Mouse (Mus musculus) embryonic facial prominence, embryonic 12.5 days (tissue): Measurements from ENCODE around the gene Zfp367. TPM values are rescaled to one million over a fixed set of nuclear protein-coding genes. Genes with fewer than 3 reads are reported as not detected.

ENCODE experiments used
- ATAC-seq: fragments of 200-750 bp; cut with Nextera tagmentation; 2 replicates; pipeline ENCODE4 v1.8.0; 2017; ENCODE audit not compliant: insufficient number of reproducible peaks, insufficient read depth, low FRiP score, low TSS enrichment
- H3K27ac ChIP-seq: fragments of 300-500 bp; sonication (generic); 2 replicates; pipeline ENCODE4 v1.5.1; 2016; ENCODE audit warnings: mild to moderate bottlenecking
- H3K27me3 ChIP-seq: fragments of 300-500 bp; sonication (generic); 2 replicates; pipeline ENCODE4 v1.6.1; 2016; ENCODE audit warnings: mild to moderate bottlenecking, moderate library complexity
- H3K36me3 ChIP-seq: fragments of 300-500 bp; sonication (generic); 2 replicates; pipeline ENCODE4 v1.6.1; 2016; ENCODE audit warnings: mild to moderate bottlenecking
- H3K4me1 ChIP-seq: fragments of 300-500 bp; sonication (generic); 2 replicates; pipeline ENCODE4 v1.6.1; 2016
- H3K4me2 ChIP-seq: fragments of 300-500 bp; sonication (generic); replicated peaks from 2 replicates; pipeline ENCODE4 v1.6.1; 2016; ENCODE audit warnings: mild to moderate bottlenecking, moderate library complexity
- H3K4me3 ChIP-seq: fragments of 300-500 bp; sonication (generic); 2 replicates; pipeline ENCODE4 v1.5.1; 2016; ENCODE audit warnings: mild to moderate bottlenecking
- H3K9ac ChIP-seq: fragments of 300-500 bp; sonication (generic); 2 replicates; pipeline ENCODE4 v1.6.1; 2016; ENCODE audit warnings: mild to moderate bottlenecking, moderate library complexity
- H3K9me3 ChIP-seq: fragments of 300-500 bp; sonication (generic); 2 replicates; pipeline ENCODE4 v1.6.1; 2016; ENCODE audit warnings: mild to moderate bottlenecking, moderate library complexity
- WGBS: fragments of 180-500 bp; shearing (Covaris S2); methylation state at CpG from one replicate; pipeline ENCODE4 v1.1.7; 2016; 5-methylcytosine and 5-hydroxymethylcytosine counted together
- polyA plus RNA-seq: library from polyadenylated mRNA; unstranded; fragments of >200 nt; fragmentation: Nextera tagmentation; extraction: Ambion mirVana; gene quantifications from 2 replicates; pipeline ENCODE4 v1.2.1, GENCODE M21; 2016

Gene Zfp367
- polyA plus RNA-seq, 1 experiment from 2014 or later: 19.1 TPM

- ATAC-seq: no peak
- H3K4me1 ChIP-seq: peaks cover 6% of the 10 kb centered on the region; the same call in 1 of the 2 replicates
- H3K36me3 ChIP-seq: no peaks in the 10 kb centered on the region
- H3K27ac ChIP-seq: no peak overlapping the region
- H3K27me3 ChIP-seq: no peaks in the 10 kb centered on the region
- H3K9me3 ChIP-seq: no peaks in the 10 kb centered on the region
- WGBS: 88% methylated on average over 1 of the region's 1 CpGs
- no peak overlapping the region for H3K4me3 ChIP-seq
- H3K4me2 ChIP-seq: no peak overlapping the region
- H3K9ac ChIP-seq: no peak overlapping the region
Observed at GRCm38 (mm10) chr13:64110421-64110820, 42.6 kb downstream of the Zfp367 start.

GRCm38 (mm10) chr13:64108381-64108850 is 44.6 kb downstream of the Zfp367 start:
- WGBS: 12% methylated on average over 5 of the region's 5 CpGs
- H3K4me1 ChIP-seq: peaks cover 6% of the 10 kb centered on the region; the same call in 1 of the 2 replicates
- H3K27me3 ChIP-seq: no peaks in the 10 kb centered on the region
- no peak overlapping the region for H3K9ac ChIP-seq
- no peak overlapping the region for H3K4me3 ChIP-seq
- no peak overlapping the region for H3K4me2 ChIP-seq
- ATAC-seq: no peak
- no peaks in the 10 kb centered on the region for H3K36me3 ChIP-seq
- H3K9me3 ChIP-seq: no peaks in the 10 kb centered on the region
- H3K27ac ChIP-seq: no peak overlapping the region

GRCm38 (mm10) chr13:64107535-64107934 is 45.5 kb downstream of the Zfp367 start:
- no peak for ATAC-seq
- H3K4me3 ChIP-seq: no peak overlapping the region
- WGBS: 21% methylated on average over 8 of the region's 8 CpGs
- no peaks in the 10 kb centered on the region for H3K9me3 ChIP-seq
- peaks cover 6% of the 10 kb centered on the region; the same call in 1 of the 2 replicates for H3K4me1 ChIP-seq
- H3K27me3 ChIP-seq: no peaks in the 10 kb centered on the region
- H3K36me3 ChIP-seq: no peaks in the 10 kb centered on the region
- no peak overlapping the region for H3K27ac ChIP-seq
- H3K9ac ChIP-seq: no peak overlapping the region
- H3K4me2 ChIP-seq: no peak overlapping the region

DNA sequence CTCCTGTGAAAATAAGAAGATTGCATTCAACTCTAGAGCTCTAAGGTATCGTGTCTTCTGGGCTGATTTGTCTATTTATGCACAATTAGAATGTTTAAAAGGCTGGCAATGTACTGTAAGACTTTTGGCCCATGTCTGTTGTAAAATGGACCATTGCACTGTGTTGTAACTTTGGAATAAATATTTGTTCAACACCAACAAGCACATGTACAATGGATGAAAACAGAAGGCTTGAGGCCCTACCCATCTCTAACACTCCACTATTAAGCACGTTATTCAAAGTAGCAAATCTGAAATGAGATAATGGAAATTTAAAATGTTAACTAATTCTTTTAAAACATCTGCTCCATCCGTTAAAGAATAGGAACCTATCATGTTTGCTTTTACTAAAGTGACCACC is 45.9 kb downstream of the Zfp367 start:
- H3K4me2 ChIP-seq: no peak overlapping the region
- WGBS: 67% methylated on average over 3 of the region's 3 CpGs
- no peak for ATAC-seq
- no peak overlapping the region for H3K27ac ChIP-seq
- peaks cover 6% of the 10 kb centered on the region; the same call in 1 of the 2 replicates for H3K4me1 ChIP-seq
- no peaks in the 10 kb centered on the region for H3K27me3 ChIP-seq
- H3K36me3 ChIP-seq: no peaks in the 10 kb centered on the region
- no peak overlapping the region for H3K9ac ChIP-seq
- H3K9me3 ChIP-seq: no peaks in the 10 kb centered on the region
- H3K4me3 ChIP-seq: no peak overlapping the region

GRCm38 (mm10) chr13:64105690-64106089 is 47.3 kb downstream of the Zfp367 start:
- no peaks in the 10 kb centered on the region for H3K36me3 ChIP-seq
- H3K27me3 ChIP-seq: no peaks in the 10 kb centered on the region
- H3K27ac ChIP-seq: no peak overlapping the region
- ATAC-seq: no peak
- H3K4me3 ChIP-seq: no peak overlapping the region
- H3K9ac ChIP-seq: no peak overlapping the region
- peaks cover 6% of the 10 kb centered on the region; the same call in 1 of the 2 replicates for H3K4me1 ChIP-seq
- no peak overlapping the region for H3K4me2 ChIP-seq
- H3K9me3 ChIP-seq: no peaks in the 10 kb centered on the region
- 90% methylated on average over 3 of the region's 3 CpGs for WGBS

- H3K4me3 ChIP-seq: no peak overlapping the region
- no peaks in the 10 kb centered on the region for H3K4me1 ChIP-seq
- no peak overlapping the region for H3K27ac ChIP-seq
- no peaks in the 10 kb centered on the region for H3K27me3 ChIP-seq
- 66% methylated on average over 3 of the region's 3 CpGs for WGBS
- no peak for ATAC-seq
- H3K4me2 ChIP-seq: no peak overlapping the region
- H3K36me3 ChIP-seq: no peaks in the 10 kb centered on the region
- H3K9me3 ChIP-seq: no peaks in the 10 kb centered on the region
- H3K9ac ChIP-seq: no peak overlapping the region
Observed at GRCm38 (mm10) chr13:64100186-64100585, 52.8 kb downstream of the Zfp367 start.

DNA sequence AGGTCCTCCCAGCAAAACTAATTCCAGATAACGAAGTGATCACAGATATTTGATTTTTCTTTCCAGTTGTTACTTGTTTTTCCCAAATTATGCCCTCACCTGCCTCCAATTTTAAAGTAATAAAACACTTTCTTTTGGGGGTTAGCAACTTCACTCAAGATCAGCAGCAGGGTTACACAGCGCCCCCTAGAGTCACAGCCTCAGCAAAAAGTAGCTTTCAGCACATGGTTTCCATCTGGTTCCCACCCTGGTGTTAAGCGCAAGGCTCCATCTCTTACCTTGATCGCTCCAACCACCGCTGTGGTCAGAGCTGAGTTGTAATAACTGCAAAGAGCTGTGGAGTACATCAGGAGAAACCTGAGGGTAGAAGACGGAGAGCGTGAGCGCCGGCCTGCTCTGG is 54.0 kb downstream of the Zfp367 start:
- Histone ChIP-seq H3K36me3 (no peaks in the 10 kb centered on the region), H3K4me2 (no peak overlapping the region), H3K9ac (no peak overlapping the region), H3K27me3 (no peaks in the 10 kb centered on the region), H3K4me3 (no peak overlapping the region), H3K9me3 (no peaks in the 10 kb centered on the region), H3K27ac (no peak overlapping the region), H3K4me1 (no peaks in the 10 kb centered on the region)
- ATAC-seq: no peak
- WGBS: 71% methylated on average over 9 of the region's 9 CpGs

GRCm38 (mm10) chr13:64093341-64093740 is 59.7 kb downstream of the Zfp367 start:
- Histone ChIP-seq H3K4me1 (no peaks in the 10 kb centered on the region), H3K9ac (no peak overlapping the region), H3K4me2 (no peak overlapping the region), H3K27me3 (no peaks in the 10 kb centered on the region), H3K36me3 (no peaks in the 10 kb centered on the region), H3K27ac (no peak overlapping the region), H3K9me3 (no peaks in the 10 kb centered on the region), H3K4me3 (no peak overlapping the region)
- 2% methylated on average over 1 of the region's 1 CpGs for WGBS
- ATAC-seq: no peak

DNA sequence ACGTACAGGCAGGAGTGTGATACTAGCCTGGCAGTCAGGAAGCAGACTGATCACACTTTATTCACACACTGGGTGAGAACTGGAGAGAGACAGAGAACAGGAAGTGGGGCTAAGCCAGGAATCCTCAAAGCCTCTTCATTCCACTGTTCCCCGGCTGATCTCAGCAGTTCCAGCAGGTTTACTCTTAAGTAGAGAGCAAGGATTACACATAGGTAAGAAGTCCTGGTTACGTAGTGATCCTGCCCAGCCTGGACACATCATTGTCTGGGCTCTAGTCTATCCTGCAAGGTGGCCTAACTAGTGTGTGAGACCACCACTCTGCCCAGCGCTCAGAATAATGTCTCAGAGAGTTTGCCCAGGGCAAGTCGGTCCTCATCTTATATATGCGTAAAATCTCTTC is 60.2 kb downstream of the Zfp367 start:
- no peak overlapping the region for H3K4me2 ChIP-seq
- H3K9me3 ChIP-seq: no peaks in the 10 kb centered on the region
- H3K4me1 ChIP-seq: no peaks in the 10 kb centered on the region
- no peak overlapping the region for H3K4me3 ChIP-seq
- no peak for ATAC-seq
- no peaks in the 10 kb centered on the region for H3K36me3 ChIP-seq
- H3K27me3 ChIP-seq: no peaks in the 10 kb centered on the region
- H3K27ac ChIP-seq: no peak overlapping the region
- no peak overlapping the region for H3K9ac ChIP-seq
- 67% methylated on average over 6 of the region's 6 CpGs for WGBS

DNA sequence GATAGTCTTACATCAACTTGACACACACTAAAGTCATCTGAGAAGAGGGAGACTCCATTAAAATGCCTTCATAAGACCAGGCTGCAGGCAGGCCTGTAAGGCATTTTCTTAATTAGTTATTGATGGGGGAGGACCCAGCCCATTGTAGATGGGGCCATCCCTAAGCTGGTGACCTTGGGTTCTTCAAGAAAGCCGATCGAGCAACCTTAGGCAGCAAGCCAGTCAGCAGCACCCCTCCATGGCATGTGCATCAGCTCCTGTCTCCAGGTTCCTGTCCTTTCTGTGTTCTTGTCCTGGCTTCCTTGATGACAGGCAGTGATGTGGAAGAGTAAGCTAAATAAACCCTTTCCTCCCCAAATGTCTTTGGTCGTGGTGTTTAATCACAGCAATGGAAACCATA is 60.9 kb downstream of the Zfp367 start:
- Histone ChIP-seq H3K4me1 (no peaks in the 10 kb centered on the region), H3K4me2 (no peak overlapping the region), H3K27me3 (no peaks in the 10 kb centered on the region), H3K27ac (no peak overlapping the region), H3K9ac (no peak overlapping the region), H3K9me3 (no peaks in the 10 kb centered on the region), H3K36me3 (no peaks in the 10 kb centered on the region), H3K4me3 (no peak overlapping the region)
- no peak for ATAC-seq
- WGBS: 50% methylated on average over 3 of the region's 3 CpGs

- no peaks in the 10 kb centered on the region for H3K9me3 ChIP-seq
- H3K9ac ChIP-seq: no peak overlapping the region
- no peak overlapping the region for H3K4me3 ChIP-seq
- WGBS: 74% methylated on average over 7 of the region's 7 CpGs
- no peaks in the 10 kb centered on the region for H3K4me1 ChIP-seq
- H3K4me2 ChIP-seq: no peak overlapping the region
- H3K27me3 ChIP-seq: no peaks in the 10 kb centered on the region
- ATAC-seq: no peak
- H3K36me3 ChIP-seq: no peaks in the 10 kb centered on the region
- H3K27ac ChIP-seq: no peak overlapping the region
Observed at GRCm38 (mm10) chr13:64091006-64091405, 62.0 kb downstream of the Zfp367 start.

- Histone ChIP-seq H3K4me1 (no peaks in the 10 kb centered on the region), H3K9me3 (no peaks in the 10 kb centered on the region), H3K27me3 (no peaks in the 10 kb centered on the region), H3K36me3 (no peaks in the 10 kb centered on the region), H3K4me3 (no peak overlapping the region), H3K9ac (no peak overlapping the region), H3K27ac (no peak overlapping the region), H3K4me2 (no peak overlapping the region)
- 83% methylated on average over 5 of the region's 5 CpGs for WGBS
- ATAC-seq: no peak
Observed at GRCm38 (mm10) chr13:64090278-64090677, 62.7 kb downstream of the Zfp367 start.

DNA sequence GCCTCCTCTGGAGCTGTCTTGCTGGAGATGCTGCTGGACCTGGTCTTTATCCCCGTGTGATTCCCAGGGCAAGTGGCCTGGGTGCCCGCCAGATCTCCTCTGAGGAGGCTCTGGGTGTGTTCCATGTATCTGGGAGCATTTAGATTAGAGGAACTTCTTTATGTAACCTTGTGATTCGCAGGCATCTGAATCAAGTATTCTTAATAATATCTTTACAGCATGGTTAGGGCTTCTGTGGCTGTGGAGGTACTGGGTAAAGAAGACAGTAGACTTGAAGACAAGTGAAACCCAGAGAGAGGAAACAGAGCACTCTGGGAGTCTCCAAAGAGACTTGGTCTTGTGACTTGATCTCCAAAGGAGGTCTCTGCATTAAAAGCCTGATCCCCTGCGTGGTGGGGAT is 63.9 kb downstream of the Zfp367 start, which contains the start of gene Hsd17b3:
Gene Hsd17b3 (minus strand): TSS at position 101 of the 400 bp plus-strand sequence.
- no peak within 1 kb of the TSS for H3K4me2 ChIP-seq
- 68% methylated on average over 4 of the region's 4 CpGs for WGBS
- no peak for ATAC-seq
- H3K9ac ChIP-seq: no peak within 1 kb of the TSS
- H3K9me3 ChIP-seq: no peaks in the 10 kb centered on the region
- no peaks in the 10 kb centered on the region for H3K36me3 ChIP-seq
- no peak within 1 kb of the TSS for H3K4me3 ChIP-seq
- no peak within 1 kb of the TSS for H3K27ac ChIP-seq
- H3K27me3 ChIP-seq: no peaks in the 10 kb centered on the region
- no peaks in the 10 kb centered on the region for H3K4me1 ChIP-seq
